Mouse (Mus musculus) heart, adult 9 months (tissue): Measurements from ENCODE around the gene Srgap1.
"Not testable (repeated sequence)": the region's sequence is repeated elsewhere in the genome, so short reads cannot be mapped to it uniquely, and the experiment has no call there.

ENCODE experiments used
- DNase-seq, 2 experiments: peaks; one replicate each; pipeline ENCODE4 v3.0.0; 2022; ENCODE audit warnings: low spot score in 2 of 2

Gene Srgap1

GRCm38 (mm10) chr10:121829034-121829433 lies 218.1 kb downstream of the Srgap1 start:
- no peak for DNase-seq

- DNase-seq = no peak
These were observed 224.4 kb downstream of the Srgap1 start for GRCm38 (mm10) chr10:121822674-121823073.

- no peak for DNase-seq
These were observed 226.3 kb downstream of the Srgap1 start for GRCm38 (mm10) chr10:121820846-121821245.

DNA sequence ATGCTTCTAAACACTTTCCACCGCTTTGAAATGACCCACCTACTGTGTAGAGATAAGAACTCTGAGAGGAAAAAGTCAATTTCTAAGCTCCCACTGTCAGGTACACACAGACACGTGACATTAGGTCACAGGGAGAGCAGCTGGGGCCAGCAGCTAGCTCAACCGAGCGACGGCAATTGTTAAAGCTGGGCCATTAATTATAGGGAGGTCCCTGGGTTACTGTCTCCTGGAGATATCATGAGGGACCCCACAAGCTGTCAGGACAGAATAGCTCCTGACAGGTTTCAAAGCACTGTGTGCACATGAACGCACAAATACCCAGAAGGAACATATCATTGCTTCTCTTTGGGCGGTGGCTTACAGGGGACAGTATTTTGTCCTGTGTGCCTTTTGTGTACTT lies 229.1 kb downstream of the Srgap1 start:
- no peak for DNase-seq

DNA sequence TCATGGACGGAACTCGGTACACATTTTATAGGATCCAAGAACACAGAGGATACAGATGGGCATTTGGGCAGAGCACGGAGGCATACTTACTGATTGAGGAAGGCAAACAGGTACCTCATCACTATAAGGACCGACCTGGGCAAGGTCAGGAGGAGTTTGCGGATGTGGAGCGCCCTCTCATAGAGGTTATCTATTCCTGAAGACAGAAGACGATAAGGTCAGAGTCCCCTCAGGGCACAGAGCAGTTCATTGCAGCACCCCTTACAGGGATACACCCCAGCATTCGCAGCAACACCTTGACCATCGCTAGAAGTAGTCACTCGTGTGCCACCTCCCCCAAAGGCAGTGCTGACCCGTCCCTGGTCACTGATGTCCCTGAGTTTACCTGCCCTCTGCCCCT lies 239.3 kb downstream of the Srgap1 start:
- DNase-seq = no peak

DNA sequence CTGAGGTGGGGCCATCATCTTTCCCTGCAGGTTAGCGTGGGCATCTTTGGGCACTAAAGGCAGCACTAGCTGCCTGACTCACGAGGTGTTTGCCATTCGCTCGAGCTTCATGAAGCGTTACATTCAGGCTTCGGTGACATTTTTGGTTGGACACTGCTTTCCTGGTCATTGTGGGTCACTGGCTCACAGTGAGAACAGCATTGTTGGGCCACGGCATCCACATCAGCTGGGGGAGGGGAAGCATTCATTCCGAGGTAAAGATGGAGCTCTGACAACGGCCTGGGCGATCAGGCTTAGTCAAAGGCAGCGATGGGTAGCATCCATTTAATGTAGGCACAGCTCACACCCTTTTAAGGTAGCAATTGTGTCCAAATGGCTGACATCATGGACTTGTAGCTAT lies 240.3 kb downstream of the Srgap1 start:
- no peak for DNase-seq

DNA sequence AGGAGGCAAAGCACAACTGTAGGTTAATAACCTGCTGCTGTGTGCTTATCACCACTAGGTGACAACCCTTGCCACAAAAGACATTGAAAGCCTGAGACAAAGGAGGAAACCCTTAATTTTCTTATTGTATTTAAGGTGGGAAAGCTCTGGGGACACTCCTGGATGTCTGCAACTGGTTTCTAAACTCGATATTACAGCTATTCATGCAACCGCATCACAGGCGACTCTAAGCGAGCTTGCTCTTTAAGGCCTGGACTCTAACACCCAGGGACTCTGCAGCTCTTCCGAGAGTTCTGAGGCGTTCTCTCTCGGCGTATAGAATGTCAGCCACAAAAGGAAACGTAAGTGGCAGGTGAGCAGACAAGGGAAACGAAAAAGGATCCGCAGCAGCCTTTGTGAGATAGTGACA lies 241.2 kb downstream of the Srgap1 start:
- DNase-seq = no peak

DNA sequence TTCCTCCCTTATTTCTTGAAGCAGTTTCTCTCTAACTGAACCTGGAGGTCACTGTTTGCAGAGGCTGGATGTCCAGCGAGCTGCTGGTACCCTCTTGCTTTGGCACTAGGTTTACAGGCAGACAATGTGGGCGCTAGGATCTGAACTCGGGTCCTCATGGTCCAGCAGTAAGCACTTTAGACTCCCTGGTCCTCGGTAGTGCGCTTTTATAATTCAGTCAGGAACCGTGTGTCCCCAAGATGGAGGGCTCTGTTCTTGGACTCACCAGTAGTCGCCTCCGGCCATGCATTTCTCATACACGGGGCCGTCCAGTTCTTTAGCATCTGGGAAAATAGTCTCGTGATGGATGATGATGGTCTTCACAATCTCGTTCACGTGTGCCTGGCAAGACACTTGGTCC lies 242.6 kb downstream of the Srgap1 start:
- DNase-seq = no peak

- DNase-seq = no peak
These were observed 247.1 kb downstream of the Srgap1 start for GRCm38 (mm10) chr10:121800041-121800440.

DNA sequence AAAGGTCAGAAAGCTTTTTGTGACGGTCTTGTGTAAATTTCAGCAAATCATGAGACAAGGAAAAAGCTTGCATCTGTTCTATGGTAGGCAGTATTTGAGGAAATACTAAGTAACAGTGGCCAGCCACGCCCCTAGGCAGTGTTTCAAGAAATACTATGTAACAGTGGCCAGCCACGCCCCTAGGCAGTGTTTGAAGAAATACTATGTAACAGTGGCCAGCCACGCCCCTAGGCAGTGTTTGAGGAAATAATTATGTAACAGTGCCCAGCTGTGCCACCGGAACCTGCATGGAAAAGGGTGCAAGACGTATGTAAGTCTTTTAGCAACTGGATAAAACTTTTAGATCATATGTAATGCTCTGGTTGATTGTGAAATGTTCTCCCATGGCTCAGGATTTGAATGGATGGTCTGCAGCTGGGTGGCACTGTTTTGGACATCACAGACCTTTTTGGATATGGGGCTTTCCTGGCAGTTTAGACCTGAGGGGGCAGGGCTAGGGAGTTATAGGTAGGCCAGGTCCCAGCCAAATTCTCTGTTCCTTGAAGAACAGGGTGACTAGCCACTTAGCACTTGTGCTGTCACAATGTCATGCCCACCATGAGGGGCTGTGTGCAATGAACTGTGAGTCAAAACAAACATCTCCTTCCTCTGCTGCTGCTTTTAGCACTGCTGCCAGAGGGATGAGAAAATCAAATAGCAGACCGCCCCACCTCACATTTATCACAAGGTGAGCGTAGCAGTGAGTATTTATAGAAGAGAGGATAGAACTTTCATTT lies 250.9 kb downstream of the Srgap1 start:
- peak; percentile 11 to 12 for DNase-seq

GRCm38 (mm10) chr10:121794486-121794885 lies 252.6 kb downstream of the Srgap1 start:
- DNase-seq = no peak

- DNase-seq = no peak
These were observed 254.5 kb downstream of the Srgap1 start for GRCm38 (mm10) chr10:121792661-121793060.

DNA sequence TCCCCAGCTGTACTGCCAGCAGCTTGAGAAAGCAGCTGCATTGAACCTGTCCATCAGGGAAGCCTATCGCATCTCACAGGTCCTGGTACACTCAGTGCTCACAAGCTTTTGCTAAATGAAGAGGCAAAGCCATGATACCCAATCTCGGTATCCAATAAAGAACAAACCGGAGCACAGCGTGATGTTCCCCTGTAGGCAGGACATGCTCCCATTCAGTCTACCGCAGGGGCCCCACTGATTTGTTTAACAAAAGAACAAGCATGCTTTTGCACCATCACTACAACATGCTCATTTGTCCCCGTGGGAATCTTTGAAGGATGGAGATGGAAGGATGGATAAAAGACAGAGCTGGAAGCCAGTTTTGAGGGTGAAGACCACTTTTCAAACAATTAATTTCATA lies 257.0 kb downstream of the Srgap1 start:
- no peak for DNase-seq

DNA sequence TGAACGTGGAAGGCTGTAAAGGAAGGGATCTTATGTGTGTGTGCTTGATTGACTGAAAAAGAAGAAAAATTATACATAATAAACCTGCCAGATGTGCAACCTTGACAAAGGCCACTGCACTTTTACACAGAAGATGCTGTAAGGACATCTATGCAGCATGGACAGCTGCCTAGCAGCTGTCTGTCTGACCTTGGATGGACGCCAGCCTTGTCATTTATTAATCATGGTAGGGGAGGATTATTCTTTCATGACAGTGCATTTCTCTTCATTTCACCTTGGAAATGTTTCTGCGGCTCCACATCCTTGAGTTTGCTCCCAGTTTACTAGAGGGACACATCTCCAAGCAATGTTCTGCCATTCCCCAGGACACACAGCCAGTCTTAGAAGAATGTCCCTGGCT lies 258.6 kb downstream of the Srgap1 start:
- no peak for DNase-seq

GRCm38 (mm10) chr10:121781159-121781558 lies 266.0 kb downstream of the Srgap1 start:
- peak in 1 of 2 experiments; percentile 6 for DNase-seq

DNA sequence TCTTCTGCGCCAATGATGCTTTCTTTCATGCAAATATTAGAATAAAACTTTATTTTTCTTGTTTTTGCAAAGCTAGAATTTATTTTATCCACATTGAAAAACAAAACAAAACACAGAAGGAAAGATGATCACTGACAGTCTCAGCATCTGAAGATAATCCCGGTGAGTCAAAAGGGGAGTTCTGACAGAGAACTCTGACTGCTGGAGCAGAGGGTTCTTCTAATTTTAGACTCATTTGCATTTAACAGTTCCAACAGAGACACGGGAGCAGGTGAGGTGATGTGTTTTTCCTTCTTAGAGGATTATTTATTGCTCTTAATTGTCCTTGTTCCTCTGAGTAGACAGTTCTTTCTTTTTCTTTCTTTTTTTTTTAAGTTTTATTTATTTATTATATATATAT lies 271.1 kb downstream of the Srgap1 start:
- DNase-seq = no peak

GRCm38 (mm10) chr10:121773813-121774212 lies 273.3 kb downstream of the Srgap1 start:
- DNase-seq = no peak

DNA sequence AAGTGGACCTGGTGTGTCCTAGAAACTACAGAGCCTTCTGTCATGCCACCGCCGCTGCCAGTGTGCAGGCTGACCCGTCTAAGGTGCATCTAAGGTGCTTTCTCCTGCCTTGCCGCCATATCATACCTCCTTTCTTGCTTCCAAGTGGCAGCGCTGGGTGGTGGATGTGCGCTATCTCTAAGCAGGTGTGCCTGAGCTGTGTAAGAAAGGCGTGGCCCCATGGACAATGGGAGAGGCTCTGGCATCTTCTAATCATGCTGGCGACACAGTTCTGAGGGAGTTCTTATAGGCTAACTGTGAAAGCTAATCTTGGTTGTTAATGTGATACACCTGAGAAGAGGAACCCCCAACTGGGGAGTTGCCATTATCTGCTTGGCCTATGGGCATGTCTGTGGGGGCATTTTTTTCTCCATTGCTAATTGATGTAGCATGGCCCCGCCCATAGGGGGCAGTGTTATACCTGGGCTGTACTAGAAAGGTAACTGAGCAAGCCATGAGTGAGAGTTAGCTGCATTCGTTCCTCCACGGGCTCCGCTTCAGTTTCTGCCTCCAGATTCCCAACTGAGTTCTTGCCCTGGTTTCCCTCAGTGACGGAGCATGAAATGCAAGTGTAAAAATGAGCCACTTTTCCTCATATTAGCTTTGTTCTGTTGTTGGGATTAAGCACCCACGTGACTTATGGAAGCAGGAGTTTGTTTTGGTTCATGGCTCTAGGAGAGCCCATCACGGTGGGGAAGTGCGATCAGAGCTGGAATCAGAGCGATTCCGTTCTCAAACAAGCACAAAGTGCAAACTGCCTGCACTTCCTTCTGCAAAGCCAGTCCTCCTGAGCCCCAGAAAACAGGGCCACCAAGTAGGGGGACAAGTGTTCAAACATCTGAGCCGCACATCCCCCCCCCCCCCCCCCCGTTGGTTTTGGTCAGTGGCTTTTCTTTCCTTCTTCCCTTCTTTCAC lies 276.2 kb downstream of the Srgap1 start:
- DNase-seq = no peak

DNA sequence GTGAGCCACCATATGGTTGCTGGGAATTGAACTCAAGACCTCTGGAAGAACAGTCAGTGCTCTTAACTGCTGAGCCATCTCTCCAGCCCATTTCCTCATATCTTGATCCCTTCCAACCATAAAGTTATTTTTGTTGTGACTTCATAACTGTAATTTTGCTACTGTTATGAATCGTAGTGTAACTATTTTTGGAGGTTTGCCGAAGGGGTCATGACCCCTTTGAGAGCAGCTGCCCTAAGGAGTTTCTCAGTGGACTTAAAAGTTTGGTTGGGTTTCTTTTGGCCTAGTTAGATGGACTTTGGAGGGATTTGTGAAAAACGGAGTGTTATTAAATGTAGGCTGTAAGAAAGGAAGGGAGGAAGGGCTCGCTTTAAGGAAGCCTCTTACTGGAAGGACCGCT lies 277.4 kb downstream of the Srgap1 start:
- DNase-seq = no peak

DNA sequence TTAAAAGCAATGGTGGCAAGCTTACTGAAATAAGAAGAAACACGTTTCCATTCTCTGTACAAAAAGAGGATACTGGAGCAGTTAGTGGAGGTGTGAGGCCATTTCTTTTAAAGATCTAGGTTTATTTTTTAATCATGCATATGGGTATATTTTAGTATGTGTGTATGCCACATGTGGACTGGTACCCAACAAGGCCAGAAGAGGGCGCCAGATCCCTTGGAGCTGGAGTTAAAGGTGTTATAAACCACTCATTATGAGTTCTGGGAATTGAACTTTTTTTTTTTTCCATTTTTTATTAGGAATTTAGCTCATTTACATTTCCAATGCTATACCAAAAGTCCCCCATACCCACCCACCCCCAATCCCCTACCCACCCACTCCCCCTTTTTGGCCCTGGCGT lies 279.8 kb downstream of the Srgap1 start:
- DNase-seq = not testable (repeated sequence)

GRCm38 (mm10) chr10:121765174-121766057 lies 281.7 kb downstream of the Srgap1 start:
- no peak for DNase-seq
